Mouse (Mus musculus): ENCODE results near the gene Ucma.
"Not testable (repeated sequence)": the region's sequence is repeated elsewhere in the genome, so short reads cannot be mapped to it uniquely, and the experiment has no call there.

Ucma gene

DNA sequence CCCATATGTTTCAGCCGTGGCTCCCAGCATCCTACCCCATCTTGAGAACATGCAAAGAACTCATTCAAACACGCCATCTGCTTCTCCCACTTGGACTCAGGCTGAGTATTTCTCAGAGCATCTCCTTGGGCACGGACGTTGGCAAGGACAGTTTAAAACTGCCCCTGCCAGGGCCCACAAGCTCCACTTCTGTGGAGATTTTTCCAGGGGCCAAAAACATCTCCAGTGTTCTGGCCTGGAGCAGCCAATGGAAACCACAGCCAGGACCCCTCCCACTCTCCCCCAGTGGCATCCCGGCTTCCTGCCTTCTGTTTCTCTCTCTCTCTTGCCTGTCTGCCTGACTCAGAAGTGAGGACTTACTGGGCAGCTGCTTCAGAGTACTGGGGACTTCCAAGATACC, at the start of gene Ucma:
Ucma (plus strand) TSS at position 316 of the 400 bp plus-strand sequence.
- no peak for DNase-seq (ENCODE audit: low spot score in 2 of 2)

DNA sequence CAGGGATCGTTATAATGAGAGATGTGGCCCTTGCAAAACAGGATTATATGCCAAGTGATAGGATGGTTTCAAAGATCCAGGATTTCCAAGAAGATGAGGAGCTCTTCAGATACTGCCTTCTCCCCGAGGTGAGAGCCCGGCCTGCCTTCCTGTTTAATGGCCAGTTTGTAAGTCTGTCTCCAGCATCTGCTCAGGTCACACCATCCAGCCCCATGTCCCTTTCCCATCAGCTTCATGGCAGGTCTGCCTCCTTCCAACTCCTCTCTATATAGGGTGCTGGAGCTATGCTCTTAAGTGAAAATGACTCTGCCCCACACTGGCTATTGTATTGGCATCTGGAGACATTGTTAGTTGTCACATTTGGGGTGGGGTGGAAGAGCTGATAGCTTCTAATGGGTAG, 48.5 kb upstream of the Ucma start:
- DNase-seq (ENCODE audit: low spot score in 2 of 2): no peak

DNA sequence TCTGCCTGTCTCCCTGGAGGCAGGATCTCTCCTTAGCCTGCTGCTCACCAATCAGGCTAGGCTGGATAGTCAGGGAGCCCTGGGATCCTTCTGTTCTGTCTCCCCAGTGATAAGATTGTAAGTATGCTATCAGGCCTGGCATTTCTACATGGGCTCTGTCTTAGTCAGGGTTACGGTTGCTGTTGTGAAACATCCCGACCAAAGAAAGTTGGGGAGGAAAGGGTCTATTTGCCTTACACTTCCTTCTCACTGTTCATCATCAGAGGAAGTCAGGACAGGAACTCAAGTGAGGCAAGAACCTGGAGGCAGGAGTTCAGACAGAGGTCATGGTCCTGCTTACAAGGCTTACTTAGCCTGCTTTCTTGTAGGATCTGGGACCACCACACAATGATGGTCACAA, 46.7 kb upstream of the Ucma start:
- no peak for DNase-seq (ENCODE audit: low spot score in 2 of 2)

DNA sequence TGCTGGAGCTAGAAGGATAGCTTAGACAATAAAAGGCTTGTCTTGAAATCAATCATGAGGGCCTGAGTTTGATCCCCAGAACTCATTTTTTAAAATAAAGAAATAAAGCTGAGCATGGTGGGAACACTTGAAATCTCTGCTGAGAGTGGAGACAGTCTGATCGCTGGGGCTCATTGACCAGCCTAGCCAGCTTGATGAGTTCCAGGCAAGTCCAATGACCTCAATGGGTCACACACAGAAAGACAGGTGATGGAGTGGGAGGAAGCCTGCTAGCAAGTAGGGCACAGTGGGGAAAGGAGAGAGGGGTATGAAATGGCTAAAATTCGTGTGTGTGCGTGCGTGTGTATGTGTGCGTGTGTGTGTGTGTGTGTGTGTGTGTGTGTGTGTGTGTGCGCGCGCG, 41.4 kb upstream of the Ucma start:
- no peak for DNase-seq (ENCODE audit: low spot score in 2 of 2)

- no peak for DNase-seq (ENCODE audit: low spot score in 2 of 2)
Observed at GRCm38 (mm10) chr2:4937931-4938330, 38.0 kb upstream of the Ucma start.

GRCm38 (mm10) chr2:4940861-4941260, 35.1 kb upstream of the Ucma start:
- DNase-seq (ENCODE audit: low spot score in 2 of 2): no peak

DNA sequence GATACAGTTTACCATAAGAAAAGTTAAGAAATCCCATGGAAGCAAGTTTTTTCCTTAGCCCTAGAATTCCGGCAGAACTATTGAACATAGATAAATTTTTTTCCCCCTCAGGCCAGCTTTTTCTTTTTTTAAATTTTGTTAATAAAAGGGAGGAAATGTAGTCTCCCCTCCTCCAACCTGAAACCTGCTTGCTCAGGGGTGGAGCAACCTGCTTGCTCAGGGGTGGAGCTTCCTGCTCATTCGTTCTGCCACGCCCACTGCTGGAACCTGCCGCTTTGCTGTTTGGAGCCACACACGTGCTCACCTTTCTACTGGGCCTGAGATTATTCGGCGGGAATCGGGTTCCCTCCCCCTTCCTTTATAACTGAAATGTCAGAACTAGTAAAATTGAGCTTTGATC, 26.2 kb upstream of the Ucma start:
- not testable (repeated sequence) for DNase-seq (ENCODE audit: low spot score in 2 of 2)

DNA sequence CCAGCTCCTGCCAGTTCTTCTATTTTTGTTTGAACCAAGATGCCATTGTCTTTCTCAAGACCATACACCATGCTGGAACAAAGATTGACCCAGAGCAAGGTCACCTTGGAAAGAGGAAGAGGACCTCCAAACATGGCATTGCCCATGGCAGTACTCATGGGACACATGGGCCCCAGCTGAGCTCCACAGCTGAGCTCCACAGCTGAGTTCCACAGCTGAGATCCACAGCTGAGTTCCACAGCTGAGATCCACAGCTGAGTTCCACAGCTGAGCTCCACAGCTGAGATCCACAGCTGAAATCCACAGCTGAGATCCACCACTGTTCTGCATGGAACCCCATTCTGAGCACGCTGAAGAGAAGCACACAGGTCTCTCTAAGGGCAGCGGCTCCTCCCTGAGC, 24.9 kb upstream of the Ucma start:
- DNase-seq (ENCODE audit: low spot score in 2 of 2): no peak

DNA sequence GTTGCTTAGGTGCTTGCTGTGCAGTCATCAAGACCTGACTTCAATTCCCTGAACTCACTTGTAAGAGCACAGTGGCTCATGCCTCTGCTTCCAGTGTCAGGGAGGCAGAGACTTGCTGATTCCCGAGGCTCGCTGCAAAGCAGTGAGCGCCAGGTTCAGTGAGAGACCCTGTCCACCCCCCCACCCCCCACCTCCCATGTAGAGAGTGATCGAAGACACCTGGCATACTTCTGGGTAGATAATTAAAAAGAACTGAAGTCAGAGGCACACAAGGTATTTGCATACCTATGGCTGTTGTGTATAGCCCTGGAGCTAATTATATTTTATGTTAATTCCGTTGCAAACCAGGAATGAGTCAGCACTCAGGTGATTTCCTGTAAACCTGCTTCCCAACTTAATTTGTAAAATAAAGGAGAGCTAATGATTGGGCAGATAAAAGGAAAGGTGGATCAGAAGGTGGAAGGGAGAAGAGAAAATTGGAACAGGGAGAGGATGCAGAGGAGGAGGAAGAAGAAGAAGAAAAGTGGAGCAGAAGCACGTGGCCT, 21.6 kb upstream of the Ucma start:
- no peak for DNase-seq (ENCODE audit: low spot score in 2 of 2)

- no peak for DNase-seq (ENCODE audit: low spot score in 2 of 2)
Observed at GRCm38 (mm10) chr2:4958039-4958438, 17.9 kb upstream of the Ucma start.

DNA sequence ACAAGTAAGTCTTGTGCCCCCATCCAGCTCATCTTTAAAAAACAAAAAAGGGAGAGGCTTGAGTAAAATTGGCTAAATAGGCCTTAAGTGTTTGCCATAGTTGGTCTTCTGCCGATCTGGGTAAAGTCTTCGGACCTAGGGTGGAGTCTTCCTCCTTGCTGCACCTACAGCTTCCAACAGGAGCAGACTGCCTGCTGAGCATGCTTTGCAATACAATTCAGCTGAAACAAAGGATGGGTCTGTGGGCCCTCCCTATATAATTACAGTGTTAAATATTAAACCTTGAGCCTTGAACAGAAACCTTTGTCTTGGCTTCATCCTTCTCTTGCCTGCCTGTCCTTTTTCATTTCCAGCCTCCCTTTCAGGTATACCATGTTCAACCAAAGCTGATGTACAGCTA, 8.1 kb upstream of the Ucma start:
- no peak for DNase-seq (ENCODE audit: low spot score in 2 of 2)

- DNase-seq (ENCODE audit: low spot score in 2 of 2): no peak
Observed at GRCm38 (mm10) chr2:4969083-4969482, 6.8 kb upstream of the Ucma start.

DNA sequence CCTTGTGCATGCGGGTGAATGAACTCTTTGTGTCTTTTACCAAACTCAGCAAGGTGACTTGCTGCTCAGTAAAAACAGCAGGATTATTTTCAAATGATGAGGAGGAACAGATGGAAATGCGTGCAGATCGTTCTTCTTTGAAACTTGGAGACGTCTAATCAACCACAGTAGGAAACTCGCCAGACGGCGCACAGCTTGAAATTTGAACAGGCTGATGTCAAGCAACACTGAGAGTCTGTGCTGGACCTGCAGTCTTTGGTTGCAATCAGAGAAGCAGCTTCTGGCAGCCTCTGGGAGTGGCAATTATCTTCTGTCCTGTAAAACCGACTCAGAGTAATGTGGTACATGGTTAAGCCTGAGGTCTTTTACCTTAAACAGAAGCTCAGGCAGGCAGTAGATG, 2.2 kb downstream of the Ucma start:
- DNase-seq (ENCODE audit: low spot score in 2 of 2): no peak

DNA sequence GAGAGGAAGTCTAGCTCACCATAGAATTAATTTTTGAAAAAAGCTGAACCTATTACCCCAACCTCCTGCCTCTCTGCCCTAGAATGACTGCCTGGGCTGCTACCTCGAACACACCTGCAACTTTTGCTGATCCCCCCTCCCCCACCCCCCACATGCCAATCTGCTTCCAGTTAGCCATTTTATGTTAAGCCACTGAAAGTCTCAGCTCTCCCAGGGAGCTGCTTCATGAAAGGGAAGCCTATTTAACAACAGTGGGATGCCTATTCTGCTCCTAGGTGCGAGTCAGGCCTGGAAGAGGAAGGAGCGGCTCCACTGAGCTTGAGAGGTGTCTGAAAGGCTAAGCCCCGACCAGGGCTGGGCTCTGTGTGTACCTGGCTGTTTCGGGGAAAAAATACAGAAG, 8.1 kb downstream of the Ucma start:
- DNase-seq (ENCODE audit: low spot score in 2 of 2): no peak

DNA sequence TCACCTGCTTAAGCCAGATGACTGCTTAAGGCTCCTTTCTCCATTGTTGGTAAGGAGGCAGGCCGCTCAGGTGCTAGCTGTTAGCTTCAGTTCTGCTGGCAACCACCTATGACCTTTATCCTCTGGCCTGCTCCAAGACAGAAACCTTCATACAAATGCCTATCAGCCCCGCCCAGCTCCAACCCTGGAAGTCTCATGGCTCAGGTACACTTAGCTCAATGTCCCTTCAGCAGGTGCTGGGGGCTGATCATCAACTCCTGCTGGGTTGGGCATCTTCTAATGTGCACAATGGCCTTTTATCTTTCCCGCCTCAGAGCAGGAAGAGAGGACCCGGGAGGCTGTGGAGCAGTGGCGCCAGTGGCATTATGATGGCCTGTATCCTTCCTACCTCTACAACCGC, 9.1 kb downstream of the Ucma start:
- no peak for DNase-seq (ENCODE audit: low spot score in 2 of 2)

GRCm38 (mm10) chr2:4986798-4987197, 10.9 kb downstream of the Ucma start:
- DNase-seq (ENCODE audit: low spot score in 2 of 2): no peak

GRCm38 (mm10) chr2:4987388-4988180, 11.7 kb downstream of the Ucma start:
- no peak for DNase-seq (ENCODE audit: low spot score in 2 of 2)

DNA sequence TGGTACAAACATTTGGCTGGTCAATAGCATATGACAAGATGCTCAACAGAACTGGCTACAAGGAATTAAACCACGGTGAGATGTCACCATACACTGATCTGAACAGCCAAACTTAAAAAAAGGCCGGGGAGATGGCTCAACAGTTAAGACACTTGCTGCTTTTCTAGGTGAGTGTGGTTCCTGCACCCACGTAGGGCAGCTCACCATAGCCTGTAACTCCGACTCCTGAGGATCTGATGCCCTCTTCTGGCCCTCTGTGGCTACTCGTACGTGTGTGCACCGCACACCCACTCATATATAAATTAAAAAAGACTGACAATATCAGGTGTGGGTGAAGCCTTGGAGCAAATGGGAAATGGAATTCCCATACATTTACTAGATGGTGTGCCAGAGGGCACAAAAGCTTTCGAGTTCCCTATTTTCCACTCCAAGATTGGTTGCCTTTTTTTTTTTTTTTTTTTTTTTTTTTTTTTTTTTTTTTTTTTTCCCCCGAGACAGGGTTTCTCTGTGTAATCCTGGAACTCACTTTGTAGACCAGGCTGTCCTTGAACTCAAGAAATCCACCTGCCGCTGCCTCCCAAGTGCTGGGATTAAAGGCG, 13.0 kb downstream of the Ucma start:
- no peak for DNase-seq (ENCODE audit: low spot score in 2 of 2)

DNA sequence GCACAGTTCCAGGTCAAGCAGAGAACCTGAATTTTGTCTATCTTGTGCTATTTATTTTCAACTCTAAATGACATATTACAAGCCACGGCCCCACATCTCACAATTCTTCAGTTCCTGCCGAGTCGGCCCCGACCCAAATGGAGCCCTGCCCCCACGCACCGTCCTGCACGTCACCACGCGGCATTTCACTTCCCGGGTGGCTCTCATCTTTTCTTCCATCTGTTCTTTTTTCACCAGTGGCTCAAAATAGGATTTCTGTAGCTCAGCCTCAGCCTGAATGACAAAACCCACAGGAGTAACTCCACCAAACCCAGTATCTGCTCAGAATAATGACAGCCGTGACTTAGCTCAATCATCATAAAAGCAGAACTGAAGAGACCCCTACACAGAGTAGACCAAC, 17.7 kb downstream of the Ucma start:
- DNase-seq (ENCODE audit: low spot score in 2 of 2): no peak

- no peak for DNase-seq (ENCODE audit: low spot score in 2 of 2)
Observed at GRCm38 (mm10) chr2:4994436-4994835, 18.5 kb downstream of the Ucma start.

- no peak for DNase-seq (ENCODE audit: low spot score in 2 of 2)
Observed at GRCm38 (mm10) chr2:4995646-4996045, 19.7 kb downstream of the Ucma start.

- DNase-seq (ENCODE audit: low spot score in 2 of 2): no peak
Observed at GRCm38 (mm10) chr2:4996421-4996824, 20.5 kb downstream of the Ucma start.

DNA sequence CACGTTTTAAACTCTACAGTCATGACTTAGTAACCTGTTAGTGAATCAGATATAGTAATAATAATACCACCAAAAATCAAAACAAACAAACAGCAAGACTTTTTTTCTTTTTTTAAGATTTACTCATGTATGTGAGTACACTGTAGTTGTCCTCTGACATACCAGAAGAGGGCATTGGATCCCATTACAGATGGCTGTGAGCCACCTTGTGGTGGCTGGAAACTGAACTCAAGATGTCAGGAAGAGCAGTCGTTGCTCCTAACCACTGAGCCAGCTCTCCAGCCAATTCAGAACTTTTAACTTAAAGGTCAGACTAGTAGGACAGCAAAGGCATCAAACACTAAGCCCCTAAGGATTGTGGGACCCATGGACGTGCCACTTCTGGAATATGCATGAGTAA, 23.0 kb downstream of the Ucma start:
- DNase-seq (ENCODE audit: low spot score in 2 of 2): no peak

Data from spleen, postnatal 10 days (tissue).